Mouse (Mus musculus) cortical plate, adult 2 months (tissue): Measurements from ENCODE around the gene Rrp1.

ENCODE experiments used
- CTCF ChIP-seq: fragments of 200-500 bp; IDR thresholded peaks from 2 replicates; pipeline ENCODE4 v1.5.1; 2011; ENCODE audit warnings: mild to moderate bottlenecking, control low read depth, low read length; ENCODE audit not compliant: insufficient read depth; ENCODE audit errors: extremely low read depth
- POLR2A ChIP-seq: fragments of 200-500 bp; IDR thresholded peaks from 2 replicates; pipeline ENCODE4 v1.6.1; 2011; ENCODE audit warnings: mild to moderate bottlenecking, low read length, control low read depth; ENCODE audit not compliant: insufficient read depth; ENCODE audit errors: extremely low read depth

DNA sequence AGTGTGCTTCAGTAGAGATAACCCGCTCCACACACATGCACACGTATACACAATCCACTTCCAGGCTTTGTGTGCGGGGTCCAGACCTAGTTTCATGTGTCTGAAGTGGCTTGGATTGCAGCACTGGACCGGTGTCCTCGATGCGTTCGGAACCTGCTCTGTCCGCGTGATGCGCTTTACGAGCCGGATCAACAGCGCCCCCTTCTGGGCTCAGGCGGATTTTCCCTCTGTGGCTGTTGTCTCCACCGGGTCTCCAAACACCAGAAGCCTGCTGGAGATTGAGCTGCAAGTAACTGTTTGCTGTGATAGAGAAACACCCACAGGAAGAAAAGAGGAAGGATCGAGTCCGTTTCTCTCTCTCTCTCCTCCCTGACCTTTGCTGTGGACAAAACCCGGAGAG lies 20.8 kb downstream of the Rrp1 start:
- TF ChIP-seq CTCF: peak; percentile 86
- no peak for TF ChIP-seq POLR2A
